Mouse (Mus musculus) hindbrain, postnatal 0 days (tissue): ENCODE data around the gene Kcnk16. TPM values are rescaled to one million over a fixed set of nuclear protein-coding genes. Genes with fewer than 3 reads are reported as not detected.

Experiments used
- ATAC-seq: fragments of 200-750 bp; cut with Nextera tagmentation; 2 replicates; pipeline ENCODE4 v1.8.0; 2017; ENCODE audit warnings: mild to moderate bottlenecking, moderate TSS enrichment, moderate library complexity
- DNase-seq: peaks from one replicate; pipeline ENCODE4 v3.0.0-alpha.2; 2015; ENCODE audit warnings: low spot score
- H3K27ac ChIP-seq: fragments of 300-500 bp; sonication (generic); 2 replicates; pipeline ENCODE4 v1.5.1; 2014; ENCODE audit warnings: mild to moderate bottlenecking
- H3K27me3 ChIP-seq: fragments of 300-500 bp; sonication (generic); 2 replicates; pipeline ENCODE4 v1.6.1; 2014; ENCODE audit warnings: low read length, mixed read lengths; ENCODE audit not compliant: insufficient read depth
- H3K36me3 ChIP-seq: fragments of 300-500 bp; sonication (generic); 2 replicates; pipeline ENCODE4 v1.6.1; 2014; ENCODE audit warnings: low read length, mixed read lengths; ENCODE audit not compliant: insufficient read depth
- H3K4me1 ChIP-seq: fragments of 300-500 bp; sonication (generic); 2 replicates; pipeline ENCODE4 v1.6.1; 2014; ENCODE audit warnings: antibody characterized with exemption, low read length, mixed read lengths; ENCODE audit not compliant: insufficient read depth
- H3K4me2 ChIP-seq: fragments of 300-500 bp; sonication (generic); 2 replicates; pipeline ENCODE4 v1.6.1; 2014; ENCODE audit warnings: low read depth, mild to moderate bottlenecking, low read length, moderate library complexity, mixed read lengths
- H3K4me3 ChIP-seq: fragments of 300-500 bp; sonication (generic); 2 replicates; pipeline ENCODE4 v1.5.1; 2014; ENCODE audit warnings: low read length
- H3K9ac ChIP-seq: fragments of 300-500 bp; sonication (generic); replicated peaks from 2 replicates; pipeline ENCODE4 v1.6.1; 2014; ENCODE audit warnings: mild to moderate bottlenecking, low read length, moderate library complexity, mixed read lengths
- H3K9me3 ChIP-seq: fragments of 300-500 bp; sonication (generic); 2 replicates; pipeline ENCODE4 v1.6.1; 2016; ENCODE audit warnings: low read length, mixed read lengths
- CTCF ChIP-seq: IDR thresholded peaks from 2 replicates; pipeline ENCODE4 v1.5.1; 2016; ENCODE audit warnings: antibody characterized with exemption, control low read depth, low read depth
- WGBS: fragments of 180-500 bp; shearing (Covaris S2); extraction: QIAGEN DNeasy Blood & Tissue Kit; methylation state at CpG from one replicate; pipeline ENCODE4 v1.1.7; 2014; 5-methylcytosine and 5-hydroxymethylcytosine counted together
- polyA plus RNA-seq: library from polyadenylated mRNA; unstranded; fragments of >200 nt; fragmentation: Nextera tagmentation; extraction: Ambion mirVana; gene quantifications from 2 replicates; pipeline ENCODE4 v1.2.1, GENCODE M21; 2015
- total RNA-seq: library from RNA; depleted of rRNA; stranded (reverse); fragments of >200 nt; gene quantifications from 2 replicates; pipeline ENCODE4 v1.2.3, GENCODE M21; 2014

Kcnk16 gene
- total and polyA plus RNA-seq, 2 experiments from 2014 or later = not detected

- Histone ChIP-seq H3K4me3 (no peak overlapping the region), H3K27ac (no peak overlapping the region), H3K9ac (no peak overlapping the region), H3K36me3 (no peaks in the 10 kb centered on the region), H3K9me3 (no peaks in the 10 kb centered on the region), H3K4me1 (peaks cover 3% of the 10 kb centered on the region; the same call in 1 of the 2 replicates), H3K27me3 (no peaks in the 10 kb centered on the region), H3K4me2 (no peak overlapping the region)
- DNase-seq = peak; percentile 26
- no peak for ATAC-seq
- TF ChIP-seq CTCF = no peak
- WGBS = 29% methylated on average over 4 of the region's 4 CpGs
These were observed 43.5 kb downstream of the Kcnk16 start for GRCm38 (mm10) chr14:20225525-20225924.

DNA sequence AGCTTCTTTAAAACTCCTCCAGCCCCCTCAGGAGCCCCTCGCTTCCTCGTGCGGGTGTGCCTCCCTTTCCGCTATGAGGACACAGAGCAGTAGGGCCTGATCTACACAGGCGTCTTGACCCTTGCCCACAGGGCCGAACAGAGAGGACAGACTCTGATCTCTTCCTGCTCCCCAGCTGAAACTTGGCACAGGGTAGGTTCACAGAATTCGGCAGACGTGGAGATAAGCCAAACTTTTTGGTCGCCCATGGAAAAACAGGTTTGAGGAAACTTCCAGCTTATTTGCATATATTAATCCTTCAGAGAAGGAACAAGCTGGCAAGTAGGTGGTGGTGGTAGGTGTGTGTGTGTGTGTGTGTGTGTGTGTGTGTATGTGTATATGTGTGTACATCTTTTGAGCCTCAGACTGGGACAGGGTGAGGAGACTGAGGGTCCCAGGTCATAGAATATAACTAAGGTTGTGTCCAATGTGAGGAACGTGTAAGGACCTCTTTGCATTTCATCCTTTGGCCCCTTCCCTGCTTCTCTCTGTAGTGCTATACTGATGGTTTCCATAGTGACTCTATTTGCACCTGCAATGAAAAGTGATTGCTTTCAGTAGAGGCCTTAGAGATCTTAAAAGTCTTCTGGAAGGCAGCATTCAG is 44.3 kb downstream of the Kcnk16 start:
- H3K36me3 ChIP-seq = no peaks in the 10 kb centered on the region
- peaks cover 3% of the 10 kb centered on the region; the same call in 1 of the 2 replicates for H3K4me1 ChIP-seq
- DNase-seq (no peak), ATAC-seq (no peak)
- no peak overlapping the region for H3K4me3 ChIP-seq
- no peak for TF ChIP-seq CTCF
- no peak overlapping the region for H3K9ac ChIP-seq
- no peaks in the 10 kb centered on the region for H3K27me3 ChIP-seq
- H3K27ac ChIP-seq = no peak overlapping the region
- no peak overlapping the region for H3K4me2 ChIP-seq
- no peaks in the 10 kb centered on the region for H3K9me3 ChIP-seq
- 33% methylated on average over 10 of the region's 10 CpGs for WGBS

GRCm38 (mm10) chr14:20224163-20224562 is 44.8 kb downstream of the Kcnk16 start:
- no peak for TF ChIP-seq CTCF
- Histone ChIP-seq H3K27ac (no peak overlapping the region), H3K4me2 (no peak overlapping the region), H3K36me3 (no peaks in the 10 kb centered on the region), H3K9me3 (no peaks in the 10 kb centered on the region), H3K9ac (no peak overlapping the region), H3K4me3 (no peak overlapping the region), H3K27me3 (no peaks in the 10 kb centered on the region), H3K4me1 (peaks cover 3% of the 10 kb centered on the region; the same call in 1 of the 2 replicates)
- peak; percentile 57 for DNase-seq
- 29% methylated on average over 4 of the region's 4 CpGs for WGBS
- no peak; the same call in 1 of the 2 replicates for ATAC-seq

GRCm38 (mm10) chr14:20223253-20223652 is 45.7 kb downstream of the Kcnk16 start:
- Histone ChIP-seq H3K36me3 (no peaks in the 10 kb centered on the region), H3K27me3 (no peaks in the 10 kb centered on the region), H3K4me1 (peaks cover 3% of the 10 kb centered on the region; the same call in 1 of the 2 replicates), H3K4me3 (no peak overlapping the region), H3K9ac (no peak overlapping the region), H3K9me3 (no peaks in the 10 kb centered on the region), H3K27ac (no peak overlapping the region), H3K4me2 (no peak overlapping the region)
- DNase-seq (no peak), ATAC-seq (no peak)
- TF ChIP-seq CTCF = no peak
- 90% methylated on average over 5 of the region's 5 CpGs for WGBS

- no peak overlapping the region for H3K4me3 ChIP-seq
- H3K4me2 ChIP-seq = no peak overlapping the region
- ATAC-seq = no peak
- H3K4me1 ChIP-seq = peaks cover 3% of the 10 kb centered on the region; the same call in 1 of the 2 replicates
- no peaks in the 10 kb centered on the region for H3K9me3 ChIP-seq
- H3K27ac ChIP-seq = no peak overlapping the region
- no peak overlapping the region for H3K9ac ChIP-seq
- DNase-seq = no peak
- H3K36me3 ChIP-seq = no peaks in the 10 kb centered on the region
- TF ChIP-seq CTCF = no peak
- no peaks in the 10 kb centered on the region for H3K27me3 ChIP-seq
- WGBS = 13% methylated on average over 7 of the region's 7 CpGs
These were observed 47.9 kb downstream of the Kcnk16 start for GRCm38 (mm10) chr14:20221083-20221482.

GRCm38 (mm10) chr14:20219849-20220248 is 49.1 kb downstream of the Kcnk16 start:
- no peak overlapping the region for H3K27ac ChIP-seq
- no peak for TF ChIP-seq CTCF
- H3K9me3 ChIP-seq = no peaks in the 10 kb centered on the region
- no peak for ATAC-seq
- H3K4me3 ChIP-seq = no peak overlapping the region
- no peak overlapping the region for H3K4me2 ChIP-seq
- DNase-seq = no peak
- WGBS = 59% methylated on average over 1 of the region's 1 CpGs
- H3K4me1 ChIP-seq = no peaks in the 10 kb centered on the region
- no peaks in the 10 kb centered on the region for H3K27me3 ChIP-seq
- no peak overlapping the region for H3K9ac ChIP-seq
- no peaks in the 10 kb centered on the region for H3K36me3 ChIP-seq

DNA sequence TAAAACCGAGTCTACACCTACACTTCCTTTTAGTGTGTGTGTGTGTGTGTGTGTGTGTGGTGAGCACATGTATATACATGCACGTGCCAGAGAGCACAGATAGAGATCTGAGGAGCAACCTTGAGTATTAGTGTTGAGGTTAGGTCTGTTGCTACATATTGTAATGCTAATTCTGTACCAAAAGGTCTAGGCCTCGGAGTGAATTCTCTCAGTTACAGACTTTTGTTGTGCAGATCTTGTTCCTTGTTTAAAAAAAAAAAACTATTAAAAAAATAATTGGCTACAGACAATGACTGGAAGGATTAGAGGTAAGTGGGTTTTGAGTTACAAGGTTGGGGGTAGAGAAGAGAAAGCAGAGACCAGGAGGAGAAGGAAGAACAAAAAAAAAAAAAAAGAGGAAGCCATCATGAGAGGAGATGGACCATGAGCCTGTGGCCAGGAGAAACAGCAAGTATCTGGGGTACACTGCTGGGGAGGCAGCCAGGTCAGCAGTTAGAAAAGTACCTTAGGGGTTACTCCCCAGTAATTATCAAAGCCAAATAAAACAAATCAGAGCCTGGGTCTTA is 51.6 kb downstream of the Kcnk16 start:
- H3K4me2 ChIP-seq = no peak overlapping the region
- 33% methylated on average over 3 of the region's 3 CpGs for WGBS
- H3K27me3 ChIP-seq = no peaks in the 10 kb centered on the region
- H3K27ac ChIP-seq = no peak overlapping the region
- no peak for DNase-seq
- no peak for ATAC-seq
- H3K9ac ChIP-seq = no peak overlapping the region
- TF ChIP-seq CTCF = no peak
- H3K4me1 ChIP-seq = no peaks in the 10 kb centered on the region
- no peaks in the 10 kb centered on the region for H3K9me3 ChIP-seq
- no peak overlapping the region for H3K4me3 ChIP-seq
- no peaks in the 10 kb centered on the region for H3K36me3 ChIP-seq
